Mouse (Mus musculus): Measurements from ENCODE around the gene Pi4kb.

Gene Pi4kb

DNA sequence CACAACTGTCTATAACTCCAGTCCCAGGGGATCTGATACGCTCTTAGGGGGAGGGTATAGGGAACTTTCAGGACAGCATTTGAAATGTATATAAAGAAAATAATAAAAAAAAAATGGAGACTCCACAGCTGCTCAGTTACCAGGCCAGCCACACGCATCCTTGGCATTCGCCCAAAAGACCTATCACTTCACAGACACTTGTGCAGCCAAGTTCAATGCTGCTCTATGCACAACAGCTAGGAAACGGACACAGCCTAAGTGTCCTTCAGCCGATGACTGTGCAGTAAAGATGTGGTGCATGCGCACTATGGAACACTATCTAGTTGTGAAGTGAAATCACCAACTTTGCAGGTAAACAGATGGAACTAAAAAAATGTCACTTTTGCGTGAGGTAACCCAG is 81.7 kb downstream of the Pi4kb start:
- DNase-seq (ENCODE audit: low read depth, low spot score), result no peak
